Mouse (Mus musculus): Measurements from ENCODE around the gene Prkag2. TPM values are rescaled to one million over a fixed set of nuclear protein-coding genes. Genes with fewer than 3 reads are reported as not detected.

The Prkag2 gene
- total RNA-seq, 2 experiments from 2014 or later, result 2.0 to 8.5 TPM

- no peak for ATAC-seq (replicated peaks; ENCODE audit: low FRiP score, poor library complexity, severe bottlenecking)
Measured at GRCm38 (mm10) chr5:25058417-25058816, 42.0 kb downstream of the Prkag2 start.

DNA sequence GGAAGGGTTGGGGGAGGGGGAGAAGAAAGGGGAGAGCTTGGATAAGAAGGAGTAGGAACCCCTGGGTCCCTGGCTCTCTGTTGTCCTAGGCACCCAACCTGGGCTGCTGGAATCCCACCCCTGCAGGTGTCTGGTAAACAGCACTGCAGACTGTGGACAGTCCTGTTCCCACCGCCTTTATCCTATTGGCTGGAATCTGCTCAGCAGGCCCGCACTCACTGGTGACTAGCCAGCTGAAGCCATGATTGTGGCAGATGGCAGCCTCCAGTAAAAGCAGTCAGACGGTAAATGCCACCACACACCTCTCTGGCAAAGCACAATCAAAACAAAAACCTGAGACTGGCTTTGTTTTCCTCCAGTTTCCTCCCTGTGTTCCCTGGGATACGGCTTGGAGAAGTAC, 45.2 kb downstream of the Prkag2 start:
- ATAC-seq (replicated peaks; ENCODE audit: low FRiP score, poor library complexity, severe bottlenecking), result no peak

DNA sequence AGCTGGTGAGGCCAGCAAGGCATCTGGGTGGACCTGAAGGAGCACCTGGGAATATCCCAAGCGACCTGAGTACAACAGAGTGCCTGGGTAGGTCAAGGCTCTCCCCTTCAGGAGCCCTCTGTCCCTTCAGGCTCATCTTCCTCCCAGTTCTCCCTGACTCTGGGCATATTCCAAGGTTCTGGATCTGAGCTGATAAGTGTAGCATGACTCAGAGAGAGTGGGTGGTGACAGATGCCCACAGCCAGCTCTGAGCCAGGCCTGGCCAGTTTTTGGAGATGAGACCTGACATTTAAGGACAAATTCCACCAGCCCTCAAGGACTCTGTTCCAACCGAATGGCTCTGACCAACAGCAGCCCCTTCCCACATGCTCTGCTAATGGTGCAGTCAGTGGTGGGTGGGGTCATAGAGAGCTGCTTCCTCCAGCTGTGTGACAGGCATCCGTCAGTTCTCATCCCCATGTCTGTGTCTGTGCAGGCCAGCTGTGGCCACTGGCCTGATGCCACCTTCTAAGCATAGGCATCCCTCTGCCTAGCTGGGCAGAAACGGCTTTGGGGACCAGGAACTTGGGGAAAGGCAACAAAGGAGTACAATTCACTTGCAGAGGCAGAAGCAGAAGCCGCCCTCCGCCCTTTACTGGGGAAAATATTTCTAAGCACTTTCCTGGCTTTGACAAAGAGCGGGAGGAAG, 46.3 kb downstream of the Prkag2 start:
- no peak for ATAC-seq (replicated peaks; ENCODE audit: low FRiP score, poor library complexity, severe bottlenecking)

DNA sequence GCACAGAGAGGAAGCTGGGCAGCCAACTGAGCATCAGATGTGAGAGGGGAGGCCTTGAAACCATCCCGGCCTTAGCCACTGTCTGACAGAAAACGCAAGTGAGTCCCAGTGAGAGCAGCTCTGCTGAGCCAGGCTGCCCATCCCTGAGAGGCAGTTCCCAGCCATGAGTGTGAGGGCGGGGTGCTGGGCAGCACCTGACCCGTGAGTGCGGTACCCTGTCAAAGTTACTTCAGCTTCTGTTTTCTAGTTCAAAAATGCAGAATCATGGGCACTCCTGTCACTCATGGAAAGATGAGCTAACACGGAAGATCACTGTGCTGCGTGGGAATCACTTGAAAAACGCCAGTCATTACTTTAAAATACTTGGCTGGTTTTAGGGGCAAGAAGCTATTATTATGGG, 49.6 kb downstream of the Prkag2 start:
- no peak for ATAC-seq (replicated peaks; ENCODE audit: low FRiP score, poor library complexity, severe bottlenecking)

- no peak for ATAC-seq (replicated peaks; ENCODE audit: low FRiP score, poor library complexity, severe bottlenecking)
Measured at GRCm38 (mm10) chr5:25047670-25048069, 52.8 kb downstream of the Prkag2 start.

GRCm38 (mm10) chr5:25046762-25047161, 53.7 kb downstream of the Prkag2 start:
- no peak for ATAC-seq (replicated peaks; ENCODE audit: low FRiP score, poor library complexity, severe bottlenecking)

- no peak for ATAC-seq (replicated peaks; ENCODE audit: low FRiP score, poor library complexity, severe bottlenecking)
Measured at GRCm38 (mm10) chr5:25044007-25044406, 56.4 kb downstream of the Prkag2 start.

GRCm38 (mm10) chr5:25041947-25042346, 58.5 kb downstream of the Prkag2 start:
- ATAC-seq (replicated peaks; ENCODE audit: low FRiP score, poor library complexity, severe bottlenecking), result no peak

DNA sequence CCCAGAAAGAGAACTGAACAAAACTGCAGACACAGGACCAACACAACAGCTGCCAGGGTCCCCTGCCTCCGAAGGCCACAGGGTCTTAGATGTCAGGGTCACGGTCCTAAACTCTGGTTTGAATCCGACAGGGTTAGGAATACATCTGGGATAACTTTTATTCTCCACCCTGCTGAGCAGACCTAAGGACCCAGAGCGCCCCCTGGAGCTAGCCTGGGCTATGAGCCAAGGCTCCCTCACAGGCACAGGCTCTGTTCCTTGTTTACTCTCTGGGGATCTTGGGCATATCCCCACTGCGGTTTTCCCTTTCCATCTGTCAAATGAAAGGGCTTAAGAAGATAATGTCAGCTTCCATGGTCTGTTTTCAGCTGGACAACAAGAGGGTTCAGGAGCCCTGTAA, 59.1 kb downstream of the Prkag2 start:
- ATAC-seq (replicated peaks; ENCODE audit: low FRiP score, poor library complexity, severe bottlenecking), result no peak

GRCm38 (mm10) chr5:25040903-25041302, 59.5 kb downstream of the Prkag2 start:
- no peak for ATAC-seq (replicated peaks; ENCODE audit: low FRiP score, poor library complexity, severe bottlenecking)

- ATAC-seq (replicated peaks; ENCODE audit: low FRiP score, poor library complexity, severe bottlenecking), result no peak
Measured at GRCm38 (mm10) chr5:25038827-25039226, 61.6 kb downstream of the Prkag2 start.

DNA sequence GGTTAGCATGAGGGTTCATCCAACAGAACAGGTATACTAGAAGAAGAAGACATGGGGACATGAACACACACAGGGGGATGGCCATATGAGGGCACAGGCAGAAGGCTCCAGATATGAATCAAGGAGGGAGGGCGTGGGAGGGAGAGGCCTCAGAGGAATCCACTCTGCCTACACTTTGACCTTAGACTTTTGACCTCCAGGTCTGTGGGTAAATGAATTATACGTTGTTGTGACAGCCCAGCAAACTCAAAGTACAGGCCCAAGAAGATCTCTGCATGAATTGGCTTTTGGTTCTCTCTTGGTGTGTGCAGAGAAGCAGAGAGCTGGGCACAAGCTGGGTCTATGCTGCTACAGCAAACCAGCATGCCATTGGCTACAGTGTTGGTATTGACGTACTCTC, 65.1 kb downstream of the Prkag2 start:
- no peak for ATAC-seq (replicated peaks; ENCODE audit: low FRiP score, poor library complexity, severe bottlenecking)

- ATAC-seq (replicated peaks; ENCODE audit: low FRiP score, poor library complexity, severe bottlenecking), result peak; percentile 41
Measured at GRCm38 (mm10) chr5:25031456-25031856, 69.0 kb downstream of the Prkag2 start.

- ATAC-seq (replicated peaks; ENCODE audit: low FRiP score, poor library complexity, severe bottlenecking), result no peak
Measured at GRCm38 (mm10) chr5:25031037-25031436, 69.4 kb downstream of the Prkag2 start.

- ATAC-seq (replicated peaks; ENCODE audit: low FRiP score, poor library complexity, severe bottlenecking), result peak; percentile 72
Measured at GRCm38 (mm10) chr5:25030276-25030681, 70.2 kb downstream of the Prkag2 start.

- ATAC-seq (replicated peaks; ENCODE audit: low FRiP score, poor library complexity, severe bottlenecking), result no peak
Measured at GRCm38 (mm10) chr5:25027673-25028072, 72.8 kb downstream of the Prkag2 start.

GRCm38 (mm10) chr5:25025309-25026019, 75.0 kb downstream of the Prkag2 start:
- no peak for ATAC-seq (replicated peaks; ENCODE audit: low FRiP score, poor library complexity, severe bottlenecking)

GRCm38 (mm10) chr5:25022904-25023303, 77.5 kb downstream of the Prkag2 start:
- 0 out of 2 replicates have a peak, but pooled peaks have one; percentile 45 for ATAC-seq (replicated peaks; ENCODE audit: low FRiP score, poor library complexity, severe bottlenecking)

GRCm38 (mm10) chr5:25019221-25019620, 81.2 kb downstream of the Prkag2 start:
- no peak for ATAC-seq (replicated peaks; ENCODE audit: low FRiP score, poor library complexity, severe bottlenecking)

DNA sequence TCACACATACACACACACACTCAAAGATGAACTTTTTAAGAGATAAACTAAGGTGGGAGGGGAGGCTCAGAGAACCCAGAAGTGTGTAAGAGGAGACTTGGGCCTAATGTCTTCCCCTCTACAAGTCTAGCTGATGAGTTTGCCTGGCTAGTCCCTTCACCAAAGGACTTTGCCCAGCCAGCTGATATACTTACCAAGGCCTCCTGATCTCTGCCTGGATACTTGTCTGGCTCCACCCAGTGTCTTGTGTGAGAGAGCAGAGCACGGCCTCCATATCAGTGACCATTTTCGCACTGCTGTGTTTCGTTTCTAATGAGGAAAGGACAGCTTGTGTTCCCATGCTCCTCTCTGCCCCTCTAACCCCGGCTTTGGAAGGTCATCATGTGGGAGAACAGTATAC, 88.3 kb downstream of the Prkag2 start:
- ATAC-seq (replicated peaks; ENCODE audit: low FRiP score, poor library complexity, severe bottlenecking), result no peak

GRCm38 (mm10) chr5:25011019-25011485, 89.4 kb downstream of the Prkag2 start:
- ATAC-seq (replicated peaks; ENCODE audit: low FRiP score, poor library complexity, severe bottlenecking), result peak; percentile 76

All from erythroblast, adult 5-6 weeks (primary cell).